Mouse (Mus musculus) heart, adult 18-20 months (tissue): ENCODE data around the gene Trim9. TPM values are rescaled to one million over a fixed set of nuclear protein-coding genes. Genes with fewer than 3 reads are reported as not detected.

ENCODE experiments used
- DNase-seq, 2 experiments: peaks; one replicate each; pipeline ENCODE4 v3.0.0; 2021 to 2022; ENCODE audit warnings: mixed read lengths in 1 of 2
- total RNA-seq, 2 experiments: library from RNA; stranded (reverse); gene quantifications; 2 replicates each; pipeline ENCODE4 v1.2.3; 2021

Trim9 gene
- total RNA-seq, 2 experiments from 2014 or later = not detected

DNA sequence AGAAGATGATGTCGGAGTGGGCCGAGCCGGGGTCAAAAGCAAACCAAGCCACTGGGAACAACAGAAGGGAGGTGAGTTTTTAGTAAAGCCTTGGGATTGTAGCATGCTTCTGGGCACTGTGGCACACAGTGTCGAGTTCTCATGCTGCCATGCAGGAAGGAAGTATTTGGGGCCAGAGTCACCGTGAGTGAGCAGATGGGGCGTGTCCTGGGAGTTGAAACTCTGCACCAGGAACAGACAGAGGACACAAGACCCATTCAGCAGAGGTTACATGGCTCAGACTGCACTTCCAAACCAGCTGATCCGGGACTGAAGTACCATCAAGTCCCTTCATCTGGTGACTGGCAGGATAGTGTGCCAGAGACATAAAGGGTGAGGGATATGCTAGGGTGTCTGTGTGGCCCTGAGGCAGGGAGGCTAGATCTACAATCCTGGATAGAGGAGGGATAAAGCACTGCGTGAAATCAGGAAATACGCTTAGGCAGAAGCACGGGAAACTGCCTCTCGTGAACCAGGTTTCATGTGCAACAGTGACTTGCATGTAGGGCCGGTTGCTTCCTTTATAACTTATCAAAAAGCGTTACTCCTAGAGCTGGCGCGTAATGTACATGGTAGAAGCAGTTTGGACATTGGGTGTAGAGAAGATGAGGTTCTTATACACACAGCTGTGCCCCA, 96.1 kb downstream of the Trim9 start:
- DNase-seq = no peak

DNA sequence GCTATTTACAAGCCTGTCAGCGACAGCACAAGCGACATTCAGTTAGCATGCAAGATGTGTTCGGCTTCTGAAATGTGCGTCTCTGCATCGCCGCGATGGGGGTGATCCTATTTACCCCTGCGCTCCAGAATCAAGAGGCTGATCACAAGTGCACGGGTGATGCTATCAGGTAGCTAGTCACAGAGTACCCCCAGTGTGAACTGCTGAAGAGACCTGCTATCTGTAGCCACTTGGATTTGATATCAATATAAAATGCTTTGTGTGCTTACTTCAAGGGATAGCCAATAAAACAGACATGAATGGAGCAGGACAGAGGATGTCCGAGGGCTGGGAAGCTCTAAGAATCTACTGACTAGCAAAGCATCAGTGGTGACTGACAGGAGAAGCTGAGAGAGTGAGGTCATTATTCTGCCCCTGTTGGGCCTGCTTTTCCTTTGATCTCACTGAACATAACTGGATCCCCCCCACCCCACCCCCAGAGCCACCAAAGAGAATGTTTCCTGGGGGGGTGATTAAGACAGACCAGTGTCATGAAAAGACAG, 97.7 kb downstream of the Trim9 start:
- DNase-seq = no peak

DNA sequence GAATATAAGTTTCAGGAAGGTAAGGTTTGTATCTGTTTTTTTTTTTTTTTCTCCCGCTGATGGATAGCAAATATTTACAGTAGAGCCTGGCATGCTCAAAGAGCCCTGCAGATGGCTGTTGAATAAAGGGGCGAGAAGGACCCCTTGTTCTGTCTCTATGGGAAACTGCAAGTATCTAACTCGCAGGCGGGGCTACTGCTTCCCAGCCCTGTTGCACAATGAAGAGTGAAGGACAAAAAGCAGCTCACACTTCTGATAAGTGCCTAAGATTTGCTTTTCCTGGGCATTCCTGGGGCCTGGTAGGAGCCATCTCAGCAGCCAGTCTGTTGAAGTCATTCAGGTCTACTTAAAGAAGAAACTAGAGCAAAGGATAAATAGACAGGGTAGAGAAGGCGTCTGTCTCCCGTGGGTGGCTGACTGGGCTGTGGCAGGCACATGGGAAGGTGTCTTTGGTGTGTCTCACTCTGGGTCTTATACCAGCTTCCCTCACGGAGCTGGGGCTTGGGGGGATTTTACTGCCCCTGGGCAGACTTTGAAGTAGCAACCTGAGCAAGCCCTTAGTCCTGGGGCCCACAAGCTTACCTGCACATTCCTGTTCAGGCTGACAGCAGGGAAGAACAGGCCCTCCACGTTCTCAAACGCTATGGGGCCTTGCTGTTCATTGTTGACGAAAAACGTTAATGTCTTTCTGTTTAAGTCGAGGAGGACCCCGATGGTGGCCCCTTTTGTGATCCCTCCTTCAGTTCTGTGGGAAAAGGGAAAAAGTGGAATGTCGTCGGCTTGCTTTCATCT, 99.5 kb downstream of the Trim9 start:
- no peak for DNase-seq

DNA sequence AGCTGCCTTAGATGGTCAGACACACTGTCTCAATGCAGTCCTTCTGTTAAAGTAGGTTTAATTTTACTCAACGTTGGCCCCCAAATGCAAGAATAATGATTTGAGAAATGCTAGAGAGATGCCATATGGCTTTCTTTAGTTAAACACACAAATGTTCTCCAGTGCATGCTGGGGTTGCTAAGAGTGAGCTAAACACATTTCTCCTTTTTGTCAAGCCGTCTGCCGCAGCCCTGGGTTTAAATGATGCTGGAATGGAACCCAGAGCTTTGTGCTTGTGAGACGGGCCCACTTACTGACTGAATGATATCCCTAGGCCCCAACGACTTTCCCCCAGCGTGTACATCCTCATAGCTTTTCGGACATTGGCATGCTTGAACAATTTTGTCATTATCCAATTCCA, 104.9 kb downstream of the Trim9 start:
- DNase-seq = no peak

DNA sequence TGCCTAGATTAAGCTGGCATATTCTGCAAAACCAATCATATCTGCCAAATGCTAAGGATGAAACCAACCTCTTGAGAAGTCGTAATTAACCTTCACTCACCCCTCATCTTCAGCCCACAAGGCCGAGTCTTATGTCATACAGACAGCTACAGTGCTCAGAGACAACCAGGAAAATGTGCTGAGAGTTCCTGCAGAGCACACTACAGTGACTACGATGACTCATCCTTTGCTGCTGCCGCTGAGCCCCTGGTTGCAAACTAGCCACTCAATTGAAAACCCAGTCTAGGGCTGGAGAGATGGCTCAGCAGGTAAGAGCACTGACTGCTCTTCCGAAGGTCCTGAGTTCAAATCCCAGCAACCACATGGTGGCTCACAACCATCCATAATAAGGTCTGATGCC, 107.7 kb downstream of the Trim9 start:
- no peak for DNase-seq

DNA sequence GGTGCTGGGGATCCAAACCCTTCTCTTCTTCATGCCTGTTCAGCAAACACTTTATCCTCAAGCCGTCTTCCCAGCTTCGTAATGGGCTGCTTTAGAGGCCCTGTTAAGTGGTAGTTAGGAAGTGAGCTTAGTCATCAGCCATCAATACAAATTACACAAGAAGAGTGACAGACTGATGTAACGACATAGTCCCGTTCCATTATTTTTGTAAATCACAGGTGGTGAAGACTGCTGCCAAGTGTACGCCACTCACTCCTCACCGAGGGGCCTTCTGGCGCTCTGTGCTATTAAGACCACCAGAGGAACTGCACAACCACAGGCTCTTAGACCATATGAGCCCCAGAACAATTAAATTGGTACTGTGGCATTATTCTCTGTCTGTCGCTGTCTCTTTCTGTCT, 108.8 kb downstream of the Trim9 start:
- DNase-seq = no peak

DNA sequence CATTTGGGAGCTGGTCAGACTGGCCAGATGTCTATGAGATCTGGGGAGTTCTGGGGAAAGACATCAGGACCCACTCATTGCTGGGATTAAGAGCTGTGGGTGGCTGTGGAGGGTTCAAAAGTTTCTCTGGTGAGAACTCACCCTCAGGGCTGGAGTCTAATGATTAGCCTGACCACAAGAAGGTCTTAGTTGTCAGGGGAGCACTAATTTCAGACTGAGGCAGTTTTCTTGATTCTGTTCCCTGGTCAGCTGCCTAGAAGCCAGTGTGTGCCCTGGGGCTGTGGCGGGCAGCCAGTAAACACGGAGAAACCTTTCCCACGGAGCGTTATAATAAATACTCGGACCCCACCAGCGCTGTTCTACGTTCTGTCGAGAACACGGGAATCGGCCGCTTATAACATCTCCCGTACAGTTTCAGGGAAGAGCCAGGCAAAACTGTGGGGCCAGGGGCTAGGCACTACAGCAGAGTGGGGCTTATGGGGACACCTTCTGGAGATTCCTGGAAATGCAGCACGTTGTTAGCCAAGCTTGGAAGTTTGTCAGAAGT, 112.4 kb downstream of the Trim9 start:
- peak; percentile 62 to 85 for DNase-seq

DNA sequence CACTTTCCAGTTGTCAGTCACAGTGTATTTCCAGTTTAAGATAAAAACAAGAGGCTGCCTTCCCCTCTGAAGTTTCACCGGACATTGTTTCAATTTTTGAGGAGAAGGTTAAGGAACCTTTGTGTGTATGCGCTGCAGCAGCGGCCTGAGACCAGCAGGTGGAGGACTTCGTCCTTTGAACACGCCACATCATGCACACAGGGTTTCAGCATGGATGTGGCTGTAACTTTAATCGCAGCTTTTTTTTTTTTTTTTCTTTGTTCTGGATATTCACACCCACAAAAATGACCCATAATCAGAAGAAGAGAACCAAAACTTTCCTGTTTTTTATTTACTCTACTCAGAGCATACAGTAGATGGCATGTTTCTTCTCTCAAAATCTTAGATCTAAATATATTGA, 113.0 kb downstream of the Trim9 start:
- peak; percentile 50 to 58 for DNase-seq

DNA sequence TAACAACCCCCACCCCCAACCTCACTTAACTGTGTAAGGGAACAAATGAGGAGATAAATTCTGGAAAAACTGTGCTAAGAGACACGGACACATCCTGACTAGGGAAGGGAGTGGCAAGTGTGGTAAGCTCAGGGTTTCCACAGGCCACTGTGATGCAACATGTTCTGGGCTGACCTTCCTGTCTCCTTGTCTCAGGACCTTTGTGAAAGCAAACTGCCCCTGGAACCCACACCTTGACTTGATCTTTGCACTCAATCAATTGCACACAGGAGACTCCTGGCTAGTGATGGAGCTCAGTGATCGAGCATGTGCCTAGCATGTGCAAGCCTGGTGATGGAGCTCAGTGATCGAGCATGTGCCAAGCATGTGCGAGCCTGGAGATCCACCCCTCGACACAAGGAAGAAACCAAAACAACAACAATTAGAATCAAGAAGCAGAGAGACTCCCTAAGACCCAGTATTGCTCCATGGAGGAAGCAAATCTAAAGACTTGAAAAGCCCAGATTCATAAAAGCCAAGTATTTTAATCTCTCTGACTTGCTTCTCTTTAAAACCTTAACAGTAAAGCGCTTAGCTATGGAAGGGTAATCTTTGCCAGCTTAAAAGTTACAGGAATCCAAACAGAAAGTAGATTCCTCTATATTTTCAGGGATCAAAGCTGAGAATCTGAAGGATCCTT, 113.6 kb downstream of the Trim9 start:
- DNase-seq = peak in 1 of 2 experiments; percentile 9

DNA sequence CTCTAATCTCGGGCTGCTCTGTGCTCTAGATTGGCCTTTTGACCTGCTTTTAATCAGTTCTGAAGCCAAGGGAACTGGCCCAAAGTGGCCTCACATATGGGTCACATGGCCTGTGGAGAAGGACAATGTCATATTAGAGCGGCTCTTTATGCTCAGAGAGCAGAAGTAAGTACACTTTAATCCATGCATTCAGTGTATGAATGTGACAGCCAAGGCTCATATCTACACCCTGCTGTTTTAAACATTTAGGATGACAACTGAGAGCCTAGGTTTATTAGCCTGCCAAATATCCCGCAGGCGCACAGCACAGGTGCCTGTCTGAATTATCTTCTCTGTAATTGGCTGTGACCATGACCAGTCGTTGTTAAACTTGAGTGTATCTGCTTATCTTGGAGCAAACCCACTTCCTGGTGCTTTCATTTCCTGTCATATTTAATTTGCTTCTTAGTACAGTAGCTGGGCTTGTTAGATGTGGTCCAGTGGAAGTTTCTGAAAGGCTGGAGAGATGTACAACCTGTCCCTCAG, 115.3 kb downstream of the Trim9 start:
- DNase-seq = no peak

DNA sequence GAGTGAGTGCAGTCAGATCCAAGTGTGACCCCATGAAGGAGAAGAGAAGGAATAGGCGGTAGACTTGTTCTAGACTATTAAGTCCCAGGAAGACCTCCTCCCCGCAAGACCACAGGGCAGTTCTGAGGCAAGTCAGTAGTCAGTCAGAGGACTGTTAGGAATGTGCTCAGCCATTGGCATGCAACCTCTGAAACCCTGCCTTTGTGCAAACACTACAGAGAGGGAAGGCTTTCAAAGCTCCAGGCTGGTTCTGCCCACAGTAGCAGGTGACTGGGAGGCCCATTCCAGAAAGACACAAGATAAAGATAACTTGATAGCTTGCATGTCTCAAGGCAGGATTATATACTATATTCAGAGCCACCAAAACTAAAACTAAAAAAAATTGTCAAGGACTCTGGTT, 116.1 kb downstream of the Trim9 start, which contains the start of gene Pygl:
Gene Pygl, minus strand, starts transcription at position 195 of the 400 bp plus-strand sequence.
- no peak for DNase-seq

DNA sequence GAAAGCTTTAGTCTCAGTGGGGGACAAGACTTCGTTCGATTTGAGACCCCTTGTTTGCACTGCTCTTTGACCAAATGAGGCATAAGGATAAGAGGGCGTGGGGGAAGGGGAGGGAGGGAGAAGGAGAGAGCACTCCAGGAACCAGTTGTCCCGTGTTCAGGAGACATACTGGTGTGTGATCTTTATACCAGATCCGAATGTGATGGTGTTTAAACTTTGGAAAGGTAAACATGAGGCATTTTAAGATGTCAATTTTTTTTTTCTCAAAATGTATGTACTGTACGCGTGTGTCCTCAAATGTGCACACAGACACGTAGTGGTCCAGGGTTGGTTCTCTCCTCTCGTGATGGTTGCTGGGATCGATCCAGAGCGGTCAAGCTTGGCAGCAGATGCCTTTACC, 119.3 kb downstream of the Trim9 start:
- no peak for DNase-seq

DNA sequence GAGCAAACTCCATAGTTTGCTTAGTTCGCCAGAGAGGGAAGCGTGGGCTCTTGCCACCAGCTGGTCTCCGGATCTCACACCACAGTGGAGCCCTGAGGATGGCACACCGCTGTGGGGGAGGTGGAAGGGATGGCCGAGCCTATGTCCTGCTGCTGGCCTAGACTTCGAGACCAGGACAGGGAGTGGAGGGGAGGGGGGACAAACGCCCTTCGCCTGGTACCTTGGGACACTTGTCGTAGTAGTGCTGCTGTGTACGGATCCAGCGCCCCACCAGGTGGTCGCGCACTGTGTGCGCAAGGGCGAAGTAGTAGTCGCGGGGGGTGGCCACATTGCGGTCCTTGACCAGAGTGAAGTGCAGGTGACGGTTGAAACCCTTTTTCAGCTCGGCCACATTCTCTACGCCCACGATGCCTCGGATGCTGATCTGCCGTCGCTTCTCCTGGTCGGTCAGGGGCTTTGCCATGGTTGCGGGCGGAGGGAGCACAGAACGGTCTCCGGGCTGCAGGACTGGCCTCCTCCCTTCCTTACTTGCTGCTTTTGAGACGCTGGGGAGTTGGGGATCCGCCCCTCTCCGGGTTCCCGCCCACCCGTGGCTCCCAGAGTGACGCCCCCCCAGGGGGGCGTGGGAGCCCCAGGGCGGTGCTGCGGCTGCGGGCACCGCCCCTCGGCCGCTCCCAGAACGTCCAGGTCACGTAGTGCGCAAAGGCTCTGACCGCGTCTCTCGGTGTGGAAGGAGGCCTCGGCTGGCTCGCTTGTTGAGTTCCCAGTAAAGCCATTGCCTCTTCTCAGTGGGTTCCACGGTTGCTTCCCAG, 120.1 kb downstream of the Trim9 start:
- peak; percentile 83 to 91 for DNase-seq

DNA sequence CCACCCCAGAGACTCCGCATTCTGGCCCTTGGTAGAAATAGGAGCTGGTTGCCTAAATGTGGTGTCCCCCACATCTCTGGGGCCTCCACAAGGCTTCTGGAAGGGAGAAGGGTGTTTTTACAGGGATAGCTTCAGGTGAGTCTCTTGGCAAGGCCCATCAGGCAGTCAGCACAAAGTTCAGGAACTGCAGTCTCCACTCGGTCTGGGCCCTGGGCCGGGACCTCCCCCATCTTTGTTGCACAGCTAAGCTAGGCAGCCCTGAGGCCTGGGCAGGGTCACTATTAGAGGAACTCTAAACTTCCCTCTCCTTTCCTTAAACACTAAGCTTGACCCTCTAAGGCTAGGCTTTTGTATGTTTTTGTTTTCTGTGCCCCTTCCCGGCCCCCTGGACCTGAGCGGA, 120.8 kb downstream of the Trim9 start:
- DNase-seq = no peak

DNA sequence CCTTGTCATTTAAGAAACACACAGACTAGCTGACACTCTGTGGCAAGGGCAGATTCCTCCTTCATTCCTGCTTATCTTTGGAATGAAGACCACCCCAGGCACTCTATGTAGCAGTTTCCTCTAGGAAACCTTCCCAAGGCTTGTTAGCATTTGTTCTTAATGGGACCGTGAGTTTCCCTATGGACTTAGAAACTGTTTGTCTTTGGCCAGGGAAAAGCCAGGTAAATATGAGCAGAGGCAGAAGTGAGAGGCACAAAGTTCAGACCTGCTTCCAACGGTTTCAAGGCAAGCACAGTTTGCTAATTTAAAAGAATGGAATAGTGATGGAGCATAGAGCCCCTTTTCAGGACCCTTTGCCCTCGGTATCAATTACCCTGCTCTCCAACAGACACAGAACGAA, 124.1 kb downstream of the Trim9 start:
- DNase-seq = no peak

DNA sequence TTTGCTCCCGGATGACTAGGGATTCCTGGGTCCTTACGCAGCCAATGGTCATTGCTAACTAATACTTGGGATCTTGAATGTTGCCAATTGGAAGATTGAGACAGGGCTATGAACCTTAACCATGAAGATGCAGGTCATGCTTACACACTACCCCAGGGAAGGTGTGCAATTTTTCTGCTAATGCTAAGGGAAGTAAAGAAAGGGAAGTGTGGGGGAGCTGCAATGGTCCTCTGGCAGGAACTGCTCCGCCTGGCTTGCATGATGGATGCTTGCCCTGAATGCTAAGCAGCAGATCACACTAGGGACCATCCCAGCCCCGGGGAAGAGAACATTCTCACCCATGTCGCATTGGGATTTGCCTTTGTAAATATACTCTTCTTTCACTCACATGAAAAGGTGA, 126.0 kb downstream of the Trim9 start:
- DNase-seq = no peak

DNA sequence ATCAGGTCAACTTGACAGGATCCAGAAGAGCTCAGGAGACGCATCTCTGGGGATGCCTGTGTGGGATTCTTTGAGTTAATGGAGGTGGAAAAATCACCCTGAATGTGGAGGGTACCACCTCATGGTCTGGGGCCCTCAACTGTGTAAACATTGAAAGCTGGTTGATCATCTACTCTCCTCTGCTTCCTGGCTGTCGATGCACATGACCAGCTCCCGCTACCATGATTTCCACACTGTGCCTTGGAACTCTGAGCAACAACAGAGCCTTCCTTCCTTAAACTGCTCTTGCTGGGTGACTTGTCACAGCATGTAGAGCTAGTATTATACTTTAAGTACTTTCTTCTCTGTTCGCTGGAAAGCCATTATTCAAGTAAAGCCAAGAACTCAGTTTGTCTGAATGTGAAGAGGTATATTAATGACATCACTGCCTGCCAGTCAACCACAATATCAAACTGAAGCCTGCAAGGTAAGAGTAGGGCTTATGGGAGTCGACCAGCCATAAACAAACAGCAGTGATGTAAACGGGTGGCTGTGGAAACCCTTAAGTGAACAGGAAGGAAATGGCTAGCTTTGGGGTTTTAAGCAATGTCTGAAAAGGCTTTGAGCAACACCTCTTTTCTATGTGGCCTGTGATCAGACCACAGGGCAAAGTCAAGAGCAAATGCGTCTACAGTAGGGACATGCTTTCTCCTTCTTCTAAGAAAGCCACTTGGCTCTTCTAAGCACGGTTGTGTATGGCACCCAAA, 128.4 kb downstream of the Trim9 start:
- DNase-seq = no peak

DNA sequence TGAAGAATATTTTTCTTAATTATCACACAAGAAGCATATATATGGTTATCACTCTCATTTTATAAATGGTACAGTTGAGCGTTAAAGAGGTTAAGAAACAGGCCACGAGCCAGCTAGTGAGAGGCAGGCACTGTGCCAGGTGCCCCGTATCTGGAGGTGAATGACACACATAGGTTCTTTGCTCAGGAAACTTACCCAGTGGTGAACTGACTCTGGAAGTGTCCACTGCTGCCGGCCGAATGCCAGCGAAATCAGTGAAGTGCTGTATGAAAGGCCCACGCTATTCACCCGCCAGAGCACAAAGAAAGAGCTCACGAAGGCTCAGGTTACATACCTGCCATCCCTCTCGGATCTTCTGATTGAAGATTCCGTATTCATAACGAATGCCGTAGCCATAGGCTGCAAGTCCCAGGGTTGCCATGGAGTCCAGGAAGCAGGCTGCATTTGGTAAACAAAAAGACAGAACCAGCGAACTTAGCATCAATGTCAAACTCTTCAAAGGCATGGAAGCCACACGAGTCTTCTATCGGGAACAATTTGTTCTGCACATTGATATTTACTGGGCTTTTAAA, 131.1 kb downstream of the Trim9 start:
- no peak for DNase-seq

DNA sequence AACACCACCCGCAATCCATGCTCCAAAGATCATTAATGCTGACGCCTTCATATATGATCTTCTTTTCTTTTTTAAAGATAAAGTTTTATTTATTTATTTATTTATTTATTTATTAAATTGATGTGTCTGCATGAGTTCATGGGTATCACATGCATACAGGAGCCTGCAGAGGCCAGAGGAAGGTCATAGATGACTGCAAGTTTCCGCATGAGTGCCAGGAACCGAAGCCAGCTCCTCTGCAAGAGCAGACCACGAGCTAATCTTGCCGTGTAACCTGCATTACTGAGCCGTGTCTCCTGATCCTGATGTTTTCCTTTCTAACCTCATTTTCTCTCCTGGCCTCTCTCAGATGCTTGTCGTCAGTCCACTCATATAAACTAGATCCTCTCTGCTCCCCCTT, 133.1 kb downstream of the Trim9 start:
- DNase-seq = peak; percentile 22 to 28

DNA sequence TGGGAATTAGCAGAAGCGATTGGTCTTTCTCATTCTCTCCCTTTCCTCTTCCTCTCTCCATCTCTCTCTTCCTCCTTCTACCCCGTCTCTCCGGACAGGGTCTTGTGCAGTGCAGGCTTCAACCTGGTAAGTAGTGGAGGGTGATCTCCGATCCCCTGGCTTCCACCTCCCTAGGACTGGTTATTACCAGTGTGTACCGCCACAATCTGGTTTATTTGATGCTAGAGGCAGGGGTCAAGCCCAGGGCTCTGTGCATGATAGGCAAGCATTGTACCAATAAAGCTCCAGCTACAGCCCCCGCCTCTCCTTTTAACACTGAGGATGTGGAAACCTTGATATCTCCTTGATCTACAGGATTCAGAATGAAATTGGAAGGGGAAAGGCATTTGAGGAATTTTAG, 133.8 kb downstream of the Trim9 start:
- no peak for DNase-seq
